Comparison of ENCODE assay signal across 24 mouse cellular contexts in genomic region chr10:96035951-96036350, GRCm38 (mm10).
A peak's percentile ranks its signal among the peaks of the same experiment; 100 is the strongest.
DNase-seq lines count a peak whose midpoint lies in the region; ATAC-seq and TF ChIP-seq lines count a peak whose summit lies in the region.
"Had no signal": no experiment of that assay in that cellular context is flagged by ENCODE, and none has a peak within 500 bp of the region (broad histone marks: within the 10 kb centered on the region; RNA-seq: fewer than 3 reads in every experiment).

No protein-coding gene starts in this region.

- H3K4me2 ChIP-seq in forebrain, embryonic 14.5 days (ENCODE audit: low read length) = no peak overlapping the region
- no peak overlapping the region for H3K4me2 ChIP-seq in forebrain, embryonic 15.5 days (replicated peaks)
- H3K4me2 ChIP-seq in midbrain, postnatal 0 days (ENCODE audit: low read depth, low read length, poor library complexity, severe bottlenecking) = no peak overlapping the region
- H3K4me2 ChIP-seq in midbrain, embryonic 13.5 days (replicated peaks) = no peak overlapping the region
- H3K4me2 ChIP-seq: embryonic facial prominence, embryonic 15.5 days; hindbrain, embryonic 13.5 days; intestine, embryonic 15.5 days had no signal

- peaks cover 19% of the 10 kb centered on the region for H3K36me3 ChIP-seq in forebrain, embryonic 14.5 days (ENCODE audit: control insufficient read depth, insufficient read depth, low read length)
- H3K36me3 ChIP-seq in forebrain, embryonic 15.5 days = peaks cover 20% of the 10 kb centered on the region
- peaks cover 13% of the 10 kb centered on the region for H3K36me3 ChIP-seq in midbrain, postnatal 0 days (ENCODE audit: insufficient read depth, low read length)
- peaks cover 27% of the 10 kb centered on the region for H3K36me3 ChIP-seq in midbrain, embryonic 13.5 days
- H3K36me3 ChIP-seq: intestine, embryonic 15.5 days had no signal

- no peaks in the 10 kb centered on the region for H3K27me3 ChIP-seq in forebrain, embryonic 14.5 days (replicated peaks; ENCODE audit: control insufficient read depth, insufficient read depth, low read length)
- H3K27me3 ChIP-seq in forebrain, embryonic 15.5 days = no peaks in the 10 kb centered on the region
- H3K27me3 ChIP-seq in midbrain, postnatal 0 days (ENCODE audit: insufficient read depth, low read length) = no peaks in the 10 kb centered on the region
- H3K27me3 ChIP-seq in midbrain, embryonic 13.5 days = no peaks in the 10 kb centered on the region
- H3K27me3 ChIP-seq: embryonic facial prominence, embryonic 15.5 days; hindbrain, embryonic 13.5 days; intestine, embryonic 15.5 days had no signal

- H3K27ac ChIP-seq in forebrain, embryonic 14.5 days (ENCODE audit: low read depth, low read length) = no peak overlapping the region
- H3K27ac ChIP-seq in forebrain, embryonic 15.5 days (replicated peaks) = no peak overlapping the region
- H3K27ac ChIP-seq in midbrain, postnatal 0 days (ENCODE audit: low read depth, low read length) = no peak overlapping the region
- H3K27ac ChIP-seq in midbrain, embryonic 13.5 days = no peak overlapping the region
- H3K27ac ChIP-seq: embryonic facial prominence, embryonic 15.5 days; forebrain, embryonic 10.5 days; gastrocnemius, adult 2 months; hindbrain, embryonic 13.5 days; intestine, embryonic 15.5 days had no signal

- H3K4me1 ChIP-seq in forebrain, embryonic 14.5 days (ENCODE audit: control insufficient read depth, insufficient read depth, low read length) = no peaks in the 10 kb centered on the region
- H3K4me1 ChIP-seq in forebrain, embryonic 15.5 days = no peaks in the 10 kb centered on the region
- H3K4me1 ChIP-seq in midbrain, postnatal 0 days (ENCODE audit: insufficient read depth, low read length) = no peaks in the 10 kb centered on the region
- H3K4me1 ChIP-seq in midbrain, embryonic 13.5 days (replicated peaks) = no peaks in the 10 kb centered on the region
- H3K4me1 ChIP-seq: embryonic facial prominence, embryonic 15.5 days; forebrain, embryonic 10.5 days; intestine, embryonic 15.5 days had no signal

- no peak overlapping the region for H3K9ac ChIP-seq in forebrain, embryonic 14.5 days (ENCODE audit: low read length)
- H3K9ac ChIP-seq in forebrain, embryonic 15.5 days (replicated peaks) = no peak overlapping the region
- H3K9ac ChIP-seq in midbrain, postnatal 0 days (replicated peaks; ENCODE audit: low read length, poor library complexity, severe bottlenecking) = no peak overlapping the region
- no peak overlapping the region for H3K9ac ChIP-seq in midbrain, embryonic 13.5 days (replicated peaks)
- H3K9ac ChIP-seq: embryonic facial prominence, embryonic 15.5 days; hindbrain, embryonic 13.5 days; intestine, embryonic 15.5 days had no signal

- H3K9me3 ChIP-seq in forebrain, embryonic 14.5 days (replicated peaks; ENCODE audit: control insufficient read depth, low read length) = no peaks in the 10 kb centered on the region
- H3K9me3 ChIP-seq in forebrain, embryonic 15.5 days = no peaks in the 10 kb centered on the region
- H3K9me3 ChIP-seq in midbrain, postnatal 0 days (ENCODE audit: low read length) = no peaks in the 10 kb centered on the region
- H3K9me3 ChIP-seq in midbrain, embryonic 13.5 days = no peaks in the 10 kb centered on the region
- H3K9me3 ChIP-seq: embryonic facial prominence, embryonic 15.5 days; forebrain, embryonic 10.5 days; G1E; hindbrain, embryonic 13.5 days; intestine, embryonic 15.5 days had no signal

- H3K4me3 ChIP-seq in forebrain, embryonic 14.5 days (ENCODE audit: low read depth, low read length) = no peak overlapping the region
- H3K4me3 ChIP-seq in forebrain, embryonic 15.5 days = no peak overlapping the region
- no peak overlapping the region for H3K4me3 ChIP-seq in midbrain, postnatal 0 days (ENCODE audit: low read depth, low read length)
- H3K4me3 ChIP-seq in midbrain, embryonic 13.5 days (replicated peaks) = no peak overlapping the region
- H3K4me3 ChIP-seq: embryonic facial prominence, embryonic 15.5 days; erythroblast, embryonic 14.5 days; forebrain, embryonic 10.5 days; gastrocnemius, adult 2 months; hindbrain, embryonic 13.5 days; intestine, embryonic 15.5 days had no signal

- 0 out of 2 replicates have a peak, but pooled peaks have one; percentile 49 for ATAC-seq in cerebellum, adult (ENCODE audit: insufficient number of reproducible peaks, low FRiP score, low TSS enrichment)
- no peak; the same call in 1 of the 2 replicates for ATAC-seq in forebrain, embryonic 14.5 days
- ATAC-seq in forebrain, embryonic 15.5 days (replicated peaks) = no peak
- ATAC-seq in midbrain, postnatal 0 days (ENCODE audit: low FRiP score) = no peak
- no peak for ATAC-seq in midbrain, embryonic 13.5 days
- no peak for ATAC-seq in activated CD4-positive, CD25-positive, alpha-beta regulatory T cell, adult 4 months
- ATAC-seq: CD4-positive, CD25-positive, alpha-beta regulatory T cell, adult 4 months; intestine, embryonic 15.5 days had no signal

- no peak for TF ChIP-seq CTCF in midbrain, postnatal 0 days (IDR thresholded peaks at IDR 0.05)

- no peak for DNase-seq in cerebellum, adult 11 months
- peak; percentile 24 for DNase-seq in forebrain, embryonic 14.5 days (ENCODE audit: low spot score)
- peak; percentile 34 for DNase-seq in midbrain, postnatal 0 days (ENCODE audit: low spot score)
- DNase-seq: adrenal gland, adult 2 months; adrenal gland, postnatal 25 days; B cell, adult 2 months; cerebellum, adult 18-20 months; embryo, embryonic 11 days; gastrocnemius, adult 2 months; gastrocnemius, postnatal 25 days; heart, postnatal 10 days; heart, postnatal 4 days; kidney, adult 18-20 months had no signal
